Mouse (Mus musculus) cerebellum, adult 18-20 months (tissue): ENCODE measurements around the gene Tmem108.

Experiments
- DNase-seq, 2 experiments: peaks; one replicate each; pipeline ENCODE4 v3.0.0; 2021

Gene Tmem108

DNA sequence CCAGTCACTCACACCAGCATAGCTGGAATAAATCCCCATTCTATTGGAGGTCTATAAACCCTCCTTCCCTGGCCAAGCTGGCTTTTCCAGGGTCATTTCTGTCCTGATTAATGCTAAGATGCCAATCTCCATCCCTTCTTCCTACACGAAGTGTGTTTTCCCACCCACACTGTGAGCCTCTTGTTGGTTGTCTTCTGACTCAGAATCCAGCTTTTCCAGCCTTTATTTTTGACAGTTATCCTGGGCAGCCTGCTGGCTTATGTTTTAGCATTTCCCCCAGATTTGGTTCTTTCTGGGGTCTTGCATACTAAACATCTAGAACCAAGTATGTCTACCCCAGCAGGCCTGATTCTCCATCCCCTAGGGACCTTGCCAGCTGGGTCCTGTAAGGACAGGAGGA lies 217.0 kb downstream of the Tmem108 start:
- no peak for DNase-seq

GRCm38 (mm10) chr9:103540518-103540917 lies 221.1 kb downstream of the Tmem108 start:
- no peak for DNase-seq

DNA sequence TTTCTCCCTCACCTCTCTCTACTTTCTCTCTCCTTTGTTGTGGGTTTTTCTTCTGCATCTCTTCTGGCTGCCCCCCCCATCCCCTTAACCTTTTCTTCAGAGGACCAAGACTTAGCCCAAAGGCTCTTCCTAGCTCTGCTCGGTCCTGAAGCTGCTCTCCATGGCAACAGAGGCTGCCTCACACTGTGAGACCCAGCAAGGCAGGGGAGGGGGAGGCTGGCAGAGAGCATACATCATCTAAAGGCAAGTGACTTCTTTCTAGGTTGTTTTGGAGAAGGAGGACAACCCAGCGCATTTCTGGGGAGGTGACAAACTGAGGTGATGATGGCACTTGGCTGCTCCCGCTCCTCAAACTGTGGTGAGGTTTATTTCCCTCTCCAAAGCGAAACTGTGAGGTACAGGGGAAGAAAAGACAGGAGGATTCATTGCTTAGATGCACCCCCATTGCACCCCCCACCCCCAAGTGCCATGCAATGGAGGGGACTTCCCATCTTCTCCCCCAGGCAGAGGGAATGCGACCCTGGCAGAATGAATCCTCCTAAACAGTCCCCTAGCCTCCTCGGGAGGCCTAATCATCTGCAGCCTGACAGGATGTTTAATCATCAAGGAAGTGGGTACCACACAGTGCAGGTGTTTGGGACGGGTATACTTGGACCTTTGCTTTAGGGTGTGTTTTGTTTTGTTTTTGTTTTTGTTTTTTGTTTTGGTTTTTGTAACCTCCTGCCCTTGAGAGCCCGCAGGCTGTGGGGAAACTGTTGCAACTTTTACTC lies 223.4 kb downstream of the Tmem108 start:
- no peak for DNase-seq

DNA sequence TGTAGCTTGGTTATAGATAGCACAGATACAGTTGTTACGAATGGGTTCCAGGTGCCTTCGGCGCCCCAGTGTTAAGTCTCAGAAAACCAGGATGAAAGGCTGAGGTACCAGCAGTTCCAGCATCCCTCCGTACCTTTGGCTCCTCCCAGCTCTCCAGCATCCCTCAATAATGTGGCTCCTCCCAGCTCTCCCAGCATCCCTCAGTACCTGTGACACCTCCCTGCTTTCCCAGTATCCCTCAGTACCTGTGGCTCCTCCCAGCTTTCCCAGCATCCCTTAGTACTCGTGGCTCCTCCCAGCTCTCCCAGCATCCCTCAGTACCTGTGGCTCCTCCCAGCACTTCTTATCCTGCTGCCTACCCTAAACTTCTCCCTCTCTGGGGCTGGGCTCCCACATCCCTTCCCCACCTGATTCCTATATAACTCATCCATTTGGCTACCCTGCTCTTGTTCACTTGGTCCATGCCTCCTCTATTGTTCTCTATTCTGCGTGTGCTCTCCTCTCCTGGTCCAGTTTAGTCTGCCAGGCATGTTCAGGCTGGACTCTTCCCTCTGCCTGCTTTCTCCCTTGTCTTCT lies 225.5 kb downstream of the Tmem108 start:
- no peak for DNase-seq

DNA sequence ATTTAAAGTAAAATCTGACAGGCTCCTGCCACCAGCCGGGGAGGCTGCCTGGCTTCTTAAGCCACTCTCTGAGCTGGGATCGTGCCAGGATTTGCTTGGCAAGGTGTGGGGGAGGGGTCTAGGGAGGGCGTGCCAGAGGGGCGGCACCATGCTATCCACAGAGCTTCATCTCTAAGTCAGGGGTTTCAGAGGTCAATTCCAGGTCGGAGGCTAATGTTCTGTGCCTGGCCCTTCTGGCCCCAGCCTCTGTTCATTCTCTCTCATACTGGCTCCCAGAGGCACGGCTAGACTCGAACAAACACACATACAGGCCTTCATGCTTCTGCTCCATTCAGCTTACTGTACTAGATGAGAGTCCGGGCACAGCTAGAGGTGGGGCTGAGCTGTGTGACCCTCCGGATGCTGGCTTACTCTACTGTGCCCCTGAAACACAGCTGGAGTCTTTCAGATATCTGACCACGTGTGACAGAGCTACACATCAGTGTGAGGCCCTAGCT lies 236.5 kb downstream of the Tmem108 start:
- DNase-seq: no peak

- no peak for DNase-seq
Measured at GRCm38 (mm10) chr9:103524600-103524999, 237.0 kb downstream of the Tmem108 start.

- no peak for DNase-seq
Measured at GRCm38 (mm10) chr9:103523742-103524403, 237.8 kb downstream of the Tmem108 start.

GRCm38 (mm10) chr9:103523008-103523407 lies 238.6 kb downstream of the Tmem108 start:
- DNase-seq: no peak

DNA sequence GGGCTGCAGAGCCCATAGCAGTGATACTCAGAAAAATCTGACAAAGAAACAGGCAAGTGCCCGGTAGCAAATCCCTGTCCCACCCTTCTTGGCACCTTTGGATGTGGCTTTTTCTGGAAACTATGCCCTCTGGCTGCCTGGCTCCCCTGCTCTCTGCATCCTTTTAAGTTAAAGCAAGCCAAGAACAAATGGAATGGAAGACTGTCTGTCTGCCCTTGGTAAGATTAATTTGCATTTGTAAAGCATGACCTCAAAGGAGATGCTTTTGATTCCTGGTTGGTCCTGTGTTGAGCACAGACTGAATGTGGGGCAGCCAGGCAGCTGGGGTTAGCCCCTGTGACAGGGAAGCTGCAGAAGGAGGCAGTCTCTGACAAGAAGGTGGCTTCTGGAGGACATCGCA lies 247.8 kb downstream of the Tmem108 start:
- no peak for DNase-seq

DNA sequence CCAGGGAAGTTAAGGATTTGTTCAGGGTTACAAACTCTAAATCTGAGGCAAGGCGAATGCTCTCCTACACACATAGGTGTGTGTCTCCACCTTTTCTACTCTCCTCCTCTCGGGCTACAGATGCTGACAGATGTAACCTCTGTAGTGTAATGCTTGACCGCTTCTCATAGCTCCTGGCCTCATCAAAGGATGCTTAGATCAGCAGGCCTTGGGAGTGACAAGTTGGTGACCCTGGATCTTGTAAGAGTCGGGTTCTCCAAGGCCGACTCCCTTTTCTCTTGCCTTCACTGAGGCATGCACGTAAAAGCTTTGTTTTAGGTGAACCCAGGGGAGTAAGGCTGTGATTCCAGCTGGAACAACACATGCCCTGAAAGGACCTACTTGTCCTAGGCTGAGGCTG lies 249.4 kb downstream of the Tmem108 start:
- no peak for DNase-seq

DNA sequence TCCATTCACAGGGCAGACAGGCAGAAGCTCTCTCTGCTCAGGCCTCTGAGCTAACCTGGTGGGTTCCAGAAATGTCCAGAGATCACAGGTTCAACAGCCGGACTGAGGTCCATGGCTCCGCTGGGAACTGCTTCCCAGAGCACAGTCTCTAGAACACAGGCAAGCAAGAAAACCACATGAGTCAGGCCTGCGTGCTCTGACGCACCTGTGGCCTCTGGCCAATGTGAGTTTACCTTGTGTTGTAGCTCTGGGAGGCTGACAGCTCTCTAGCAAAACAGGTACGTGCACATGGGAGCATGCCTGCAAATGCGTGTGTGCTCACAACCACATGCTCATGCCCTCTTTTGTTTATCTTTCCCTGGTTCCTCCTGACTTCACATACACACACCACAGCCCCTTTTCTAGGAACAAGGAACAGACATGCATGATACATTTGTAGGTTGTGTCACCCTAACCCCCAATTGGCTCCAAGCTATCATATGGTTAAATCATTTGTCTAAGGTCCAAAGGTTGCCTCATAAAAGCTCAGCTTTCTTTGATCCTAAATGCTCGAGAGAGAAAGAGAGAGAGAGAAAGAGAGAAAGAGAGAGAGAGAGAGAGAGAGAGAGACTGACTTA lies 254.6 kb downstream of the Tmem108 start:
- DNase-seq: no peak

- DNase-seq: peak; percentile 69 to 70
Measured at GRCm38 (mm10) chr9:103505067-103505466, 256.6 kb downstream of the Tmem108 start.

DNA sequence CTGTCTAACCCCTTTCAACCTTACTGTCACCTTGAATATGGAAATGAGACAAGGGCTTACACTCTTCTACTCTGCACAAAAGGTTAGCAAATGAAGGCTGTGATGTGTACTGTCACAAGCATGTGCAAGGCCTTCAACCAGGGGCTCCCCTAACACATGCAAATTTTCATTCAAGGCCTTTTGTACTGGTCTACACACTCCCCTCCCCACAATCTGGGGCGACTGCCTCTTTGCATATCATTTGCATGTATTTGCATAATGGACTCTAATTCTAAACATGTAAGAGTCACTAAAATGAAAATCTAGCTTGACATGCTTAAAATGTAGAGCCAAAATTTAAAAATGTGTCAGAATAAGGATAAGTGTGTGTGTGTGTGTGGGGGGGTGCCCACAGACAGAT lies 257.0 kb downstream of the Tmem108 start:
- DNase-seq: no peak

DNA sequence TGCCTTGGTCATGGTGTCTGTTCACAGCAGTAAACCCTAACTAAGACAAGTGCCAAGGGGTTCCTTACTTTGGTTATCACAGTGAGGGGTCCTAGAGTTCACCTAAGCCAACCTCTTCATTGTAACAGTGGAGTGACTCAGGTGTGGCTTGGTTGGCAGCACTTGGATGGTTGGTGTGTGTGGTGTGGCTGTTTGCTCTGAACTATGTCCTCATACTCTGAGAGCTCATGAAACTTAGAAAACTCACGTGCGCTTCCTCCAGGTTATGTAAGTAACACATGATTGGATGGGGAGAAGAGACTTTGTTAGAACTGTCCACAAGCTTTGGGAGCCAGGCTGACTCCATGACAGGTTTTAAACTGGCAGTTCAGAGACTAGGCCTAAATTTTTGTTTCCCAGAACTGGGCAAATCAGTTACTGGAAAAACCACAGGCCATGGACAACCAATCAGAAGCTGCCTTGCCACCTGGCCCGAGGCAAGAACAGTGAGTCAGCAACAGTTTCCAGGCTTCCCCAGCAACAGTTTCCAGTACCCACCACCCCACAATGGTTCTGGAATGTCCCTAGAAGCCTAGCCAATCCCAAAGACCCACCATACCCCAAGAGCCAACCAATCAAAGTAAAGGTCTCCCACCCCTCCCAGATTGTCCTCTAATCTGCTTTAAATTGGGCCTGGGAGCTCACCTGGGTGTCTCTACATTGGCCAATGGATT lies 257.9 kb downstream of the Tmem108 start:
- DNase-seq: no peak

GRCm38 (mm10) chr9:103502655-103503054 lies 259.0 kb downstream of the Tmem108 start:
- peak; percentile 56 to 60 for DNase-seq

DNA sequence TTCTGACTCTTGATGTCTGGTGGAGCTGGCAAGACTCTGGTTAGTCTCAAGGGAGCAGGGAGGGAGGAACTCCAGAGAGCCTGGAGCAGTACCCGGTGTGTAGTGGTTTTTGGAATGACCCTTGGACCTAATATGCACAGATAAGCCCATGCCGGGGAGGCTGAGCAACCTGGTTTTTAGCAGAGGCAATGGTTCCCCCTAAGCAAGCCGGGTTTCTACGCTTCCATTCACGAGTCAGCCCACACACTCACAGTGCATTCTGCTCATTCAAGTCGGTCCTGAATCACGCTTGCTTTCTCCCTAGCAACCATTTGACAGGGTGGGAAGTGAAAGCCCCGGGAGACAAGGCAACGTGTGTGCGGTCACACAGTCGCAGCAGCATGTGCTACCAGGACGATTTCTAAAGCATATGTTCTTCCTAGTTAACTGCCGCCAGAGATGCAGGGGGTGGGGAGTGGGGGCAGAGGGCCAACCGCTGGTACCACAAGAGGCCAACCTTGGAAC lies 259.7 kb downstream of the Tmem108 start:
- peak; percentile 37 to 57 for DNase-seq

- DNase-seq: no peak
Measured at GRCm38 (mm10) chr9:103499366-103499765, 262.3 kb downstream of the Tmem108 start.

GRCm38 (mm10) chr9:103498699-103499098 lies 262.9 kb downstream of the Tmem108 start:
- DNase-seq: peak; percentile 74 to 75

GRCm38 (mm10) chr9:103495391-103495790 lies 266.2 kb downstream of the Tmem108 start:
- no peak for DNase-seq

DNA sequence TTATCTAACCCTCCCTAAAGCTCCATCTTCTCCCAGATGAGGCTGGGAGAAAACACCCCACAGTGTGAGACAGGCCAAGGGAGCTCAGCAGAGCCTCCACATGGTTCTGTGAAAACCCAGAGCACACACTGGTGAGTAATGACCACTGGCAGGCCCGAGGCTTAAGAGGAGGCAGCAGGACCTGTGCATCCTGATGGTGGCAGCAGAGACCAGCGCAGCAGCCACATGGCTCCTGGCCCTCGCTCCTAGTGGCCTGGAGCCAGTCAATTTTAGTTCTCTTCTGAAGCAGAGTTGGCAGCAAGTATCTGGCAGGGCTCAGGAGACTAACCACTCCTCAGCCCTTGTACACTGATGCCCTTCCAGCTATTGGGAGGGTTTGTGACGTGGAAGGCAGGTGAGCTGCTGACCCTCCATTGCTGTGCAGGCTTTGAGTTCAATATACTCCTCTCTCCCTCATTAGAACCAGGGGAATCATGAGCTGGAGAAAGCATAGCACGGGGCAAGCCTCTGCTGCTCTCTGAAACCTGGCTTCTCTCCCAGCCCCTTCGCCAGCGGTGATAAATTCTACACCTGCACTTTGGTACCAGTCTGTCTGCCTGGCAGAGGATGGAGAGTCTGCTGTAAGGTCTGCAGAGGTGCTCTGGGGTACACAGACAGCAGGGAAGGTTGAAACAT lies 267.2 kb downstream of the Tmem108 start:
- peak; percentile 94 for DNase-seq

DNA sequence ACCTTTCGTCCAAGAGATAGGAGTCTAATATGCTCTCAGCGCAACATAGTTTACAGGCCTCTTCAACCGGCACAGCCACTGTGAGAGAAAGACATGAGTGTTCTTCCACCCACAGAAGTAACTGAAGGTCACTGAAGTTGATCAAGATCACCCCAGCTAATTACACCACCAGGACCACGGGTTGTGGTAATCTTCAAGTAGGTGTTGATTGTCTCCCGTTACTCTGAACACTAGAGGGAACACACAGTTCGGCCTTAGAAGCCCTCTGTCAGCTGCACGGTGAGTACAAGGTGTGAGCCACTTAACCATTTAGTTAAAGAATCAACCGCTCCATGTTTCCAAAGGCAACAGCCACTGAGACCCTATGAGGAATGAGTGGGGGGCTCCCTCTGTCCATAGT lies 269.7 kb downstream of the Tmem108 start:
- DNase-seq: no peak

GRCm38 (mm10) chr9:103490439-103490838 lies 271.2 kb downstream of the Tmem108 start:
- peak; percentile 83 to 92 for DNase-seq
